Mouse (Mus musculus): ENCODE results near the gene Lrrc49.

Gene Lrrc49

DNA sequence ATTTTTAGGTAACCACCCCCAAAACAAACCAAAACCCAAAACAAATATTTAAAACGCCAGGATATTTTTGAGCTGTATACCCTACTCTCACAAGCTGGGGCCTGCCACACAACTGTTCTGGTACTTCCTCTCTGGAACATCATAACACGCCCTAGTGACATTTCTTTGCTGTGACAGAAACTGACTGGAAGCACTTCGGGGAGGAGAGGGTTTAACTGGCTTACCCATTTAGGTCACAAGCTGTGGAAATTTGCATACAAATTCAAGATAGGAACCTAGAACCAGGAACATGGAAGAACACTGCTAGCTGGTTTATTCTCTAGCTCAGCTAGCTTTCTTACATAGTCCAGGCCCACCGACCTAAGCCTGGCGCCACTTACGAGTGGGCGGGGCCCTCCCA lies 92.6 kb downstream of the Lrrc49 start:
- no peak for DNase-seq (ENCODE audit: low spot score)

DNA sequence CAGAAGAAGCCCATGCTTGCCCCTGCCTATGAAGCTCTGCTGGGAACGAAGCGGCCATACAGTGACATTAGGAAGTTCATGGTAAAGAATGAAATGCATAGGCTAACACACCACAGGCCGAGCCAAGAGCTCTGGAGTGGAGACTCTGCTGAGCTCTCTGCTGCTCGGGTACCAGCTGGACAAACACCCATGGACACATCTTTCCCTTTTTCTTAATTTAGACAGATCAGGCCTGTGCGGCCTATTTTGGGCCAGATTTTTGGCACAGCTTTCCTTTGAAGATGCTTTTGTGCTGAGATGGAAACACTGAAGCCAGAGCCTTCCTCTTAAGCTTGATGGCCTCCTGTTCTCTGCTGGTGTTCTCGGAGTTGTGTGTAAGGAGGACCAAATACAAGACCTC lies 95.0 kb downstream of the Lrrc49 start:
- peak; percentile 23 for DNase-seq (ENCODE audit: low spot score)

DNA sequence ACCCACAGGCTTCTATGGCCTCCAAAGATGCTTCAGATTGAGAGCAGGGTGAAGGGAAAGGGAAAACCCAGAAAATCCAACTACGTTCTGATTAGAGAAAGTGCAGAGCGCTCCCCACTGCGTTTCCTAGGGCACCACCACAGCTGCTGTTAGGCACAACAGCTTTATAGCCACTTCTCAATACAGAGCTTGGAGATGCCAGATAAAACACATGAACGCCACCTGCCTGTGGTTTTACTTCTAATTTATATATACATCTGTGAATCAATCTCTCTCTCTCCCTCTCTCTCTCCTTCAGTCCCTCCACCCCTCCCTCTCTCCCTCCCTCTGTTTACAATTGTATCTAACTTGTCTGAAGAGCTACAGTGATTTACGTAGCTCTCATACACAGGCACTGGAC lies 95.6 kb downstream of the Lrrc49 start:
- peak; percentile 16 for DNase-seq (ENCODE audit: low spot score)

DNA sequence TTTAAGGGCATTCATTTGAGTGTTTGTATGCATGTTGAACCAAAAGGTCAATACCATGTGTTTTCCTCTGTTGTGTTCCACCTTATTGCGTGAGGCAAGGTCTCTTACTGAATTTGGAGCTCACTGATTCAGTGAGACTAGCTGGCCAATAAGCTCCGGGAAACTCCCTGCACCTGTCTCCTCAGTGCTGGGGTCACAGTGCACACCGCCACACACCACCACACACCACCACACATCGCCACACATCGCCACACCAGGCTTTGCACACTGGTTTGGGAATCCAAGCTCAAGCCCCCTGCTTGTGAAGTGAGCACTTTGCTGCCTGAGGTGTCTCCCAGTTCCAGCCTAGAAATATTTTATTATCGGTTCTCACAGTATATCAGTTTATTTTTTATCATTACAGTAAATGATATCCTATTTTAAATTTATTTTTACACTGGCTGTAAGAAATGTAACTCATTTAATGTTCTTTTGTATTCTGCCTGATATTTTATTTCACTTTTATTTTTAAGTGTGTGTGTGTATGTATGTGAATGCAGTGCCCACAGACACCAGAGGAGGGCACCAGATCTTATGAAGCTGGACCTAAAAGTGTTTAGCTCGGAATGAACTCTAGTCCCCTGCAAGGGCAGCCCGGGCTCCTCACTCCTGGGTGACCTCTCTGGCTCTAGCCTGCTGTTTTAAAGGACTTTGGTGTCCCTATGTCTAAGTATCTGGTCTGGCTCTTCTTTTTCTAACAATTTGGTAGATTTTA lies 96.9 kb downstream of the Lrrc49 start:
- no peak for DNase-seq (ENCODE audit: low spot score)

DNA sequence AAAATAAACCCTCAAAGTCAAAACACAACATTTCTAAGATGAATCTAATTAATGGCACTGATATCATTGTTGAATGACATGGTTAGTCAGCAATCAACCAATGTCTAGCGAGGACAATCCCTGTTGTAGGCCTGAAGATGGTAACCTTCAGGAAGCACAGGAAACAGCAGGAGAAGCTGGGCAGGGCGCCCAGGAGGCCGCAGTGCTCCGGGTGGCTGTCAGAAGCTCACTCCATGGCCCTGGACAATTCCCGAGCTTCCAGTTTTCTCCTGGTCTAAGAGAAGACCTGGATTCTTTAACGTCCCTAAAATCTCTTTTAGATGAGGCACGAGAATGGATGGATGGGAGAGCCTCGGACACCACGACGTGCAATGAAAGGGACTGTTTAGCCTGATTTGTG lies 99.0 kb downstream of the Lrrc49 start:
- no peak for DNase-seq (ENCODE audit: low spot score)

DNA sequence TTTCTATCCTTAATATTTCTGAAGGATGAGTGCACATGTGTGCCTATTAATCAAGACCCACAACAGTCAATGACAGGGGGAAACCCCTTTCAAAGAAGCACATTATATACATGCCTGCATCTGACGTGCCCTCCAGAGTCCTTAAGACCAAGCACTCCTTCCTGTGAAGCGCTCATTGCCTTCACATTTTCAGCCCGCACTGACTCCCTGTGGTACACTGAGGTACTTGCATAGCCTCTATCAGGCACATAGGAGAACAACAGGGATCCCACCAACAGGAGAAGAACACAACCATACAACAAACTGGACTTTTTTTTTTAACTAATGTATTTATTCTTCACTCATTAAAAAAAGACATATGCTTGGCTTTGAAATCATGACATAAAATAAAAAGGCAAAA lies 101.0 kb downstream of the Lrrc49 start:
- DNase-seq (ENCODE audit: low spot score): no peak

DNA sequence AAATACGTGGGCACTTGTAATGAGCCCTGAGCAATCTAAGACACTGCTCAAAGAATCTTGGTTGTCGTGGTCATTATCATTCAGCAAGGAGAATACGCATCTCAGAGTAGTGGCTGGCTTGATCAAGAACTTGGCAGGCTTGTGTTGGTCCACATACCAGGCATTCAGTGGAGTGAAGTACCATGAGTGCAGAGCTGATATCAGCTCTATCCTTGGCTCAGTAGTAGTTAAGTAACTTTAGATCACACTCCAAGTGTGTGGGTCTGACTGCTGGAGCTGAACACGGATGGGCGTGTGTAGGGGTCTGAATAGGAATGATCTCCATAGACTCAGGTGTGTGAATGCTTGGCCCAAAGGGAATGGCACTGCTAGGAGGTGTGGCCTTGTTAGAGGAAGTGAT lies 102.8 kb downstream of the Lrrc49 start:
- DNase-seq (ENCODE audit: low spot score): no peak

DNA sequence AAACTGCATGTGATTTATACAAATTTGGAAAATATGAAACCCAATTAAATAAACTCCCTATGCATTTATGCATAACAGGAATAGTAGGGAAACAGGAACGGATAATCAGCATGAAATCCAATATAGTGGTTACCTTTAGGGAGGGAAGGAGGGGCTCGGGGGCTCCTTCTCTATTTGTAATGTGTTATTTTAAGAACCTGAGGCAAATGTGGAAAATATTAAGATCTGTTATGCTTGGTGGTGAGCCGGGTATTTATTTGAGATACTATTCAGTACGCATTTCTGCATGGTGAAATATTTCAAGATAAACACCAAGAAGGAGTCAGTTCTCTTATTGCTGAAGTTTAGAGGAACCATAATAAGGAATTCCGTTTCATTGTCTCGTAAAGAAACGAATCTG lies 105.4 kb downstream of the Lrrc49 start:
- DNase-seq (ENCODE audit: low spot score): no peak

DNA sequence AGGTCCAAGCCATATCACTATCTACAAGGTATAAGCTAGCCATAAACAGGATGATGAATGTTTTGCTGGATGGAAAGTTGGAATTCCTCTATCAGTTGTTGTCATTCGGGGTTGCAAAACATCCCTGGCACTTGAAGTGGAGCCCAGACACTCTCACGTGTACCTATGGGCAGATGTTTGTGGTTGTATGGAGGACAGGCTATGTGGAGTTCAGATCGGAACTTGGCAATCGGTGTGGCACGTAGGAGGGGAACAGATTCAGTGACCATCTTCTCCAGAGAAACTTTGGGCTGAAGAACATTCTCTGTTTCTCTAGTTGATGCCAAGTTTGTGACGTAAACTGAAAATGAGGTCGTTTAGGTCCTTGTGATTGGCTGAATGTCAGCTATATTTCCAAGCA lies 114.9 kb downstream of the Lrrc49 start:
- DNase-seq (ENCODE audit: low spot score): no peak

DNA sequence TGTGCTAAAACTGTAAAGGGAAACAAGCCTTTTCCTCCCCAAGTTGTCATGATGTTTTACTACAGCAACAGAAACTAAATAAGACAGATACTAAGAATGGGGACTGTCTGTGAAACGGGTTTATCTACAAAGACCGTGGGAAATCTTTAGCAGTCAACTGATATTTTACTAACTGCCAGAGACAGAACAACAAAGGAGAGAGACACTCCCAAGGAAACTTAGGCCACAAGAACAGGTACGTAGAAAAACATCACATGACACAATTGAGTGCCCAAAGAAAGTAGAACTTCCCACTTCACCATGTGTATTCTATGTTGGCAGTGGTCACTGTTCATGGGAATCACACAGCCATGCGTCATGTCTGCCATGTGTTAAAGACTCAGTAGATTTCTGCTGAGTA lies 116.2 kb downstream of the Lrrc49 start:
- no peak for DNase-seq (ENCODE audit: low spot score)

DNA sequence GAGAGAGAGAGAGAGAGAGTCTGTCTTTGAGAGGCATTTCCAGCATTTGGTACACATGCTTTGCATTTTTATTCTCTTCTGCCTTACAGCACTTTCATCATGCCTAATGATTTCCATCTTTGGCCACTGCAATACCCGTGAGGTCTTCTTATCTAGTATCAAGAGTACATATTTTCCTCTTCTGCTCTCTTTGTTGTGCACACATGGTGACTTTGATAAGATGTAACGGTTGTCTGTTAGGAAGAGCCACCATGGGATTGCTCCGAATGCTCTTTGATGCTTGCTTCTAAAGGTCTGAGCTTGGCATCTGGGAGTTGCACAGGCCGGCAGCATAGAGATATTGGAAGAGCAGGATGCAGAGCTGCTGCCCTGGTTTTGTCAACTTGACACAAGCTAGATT lies 116.9 kb downstream of the Lrrc49 start:
- no peak for DNase-seq (ENCODE audit: low spot score)

DNA sequence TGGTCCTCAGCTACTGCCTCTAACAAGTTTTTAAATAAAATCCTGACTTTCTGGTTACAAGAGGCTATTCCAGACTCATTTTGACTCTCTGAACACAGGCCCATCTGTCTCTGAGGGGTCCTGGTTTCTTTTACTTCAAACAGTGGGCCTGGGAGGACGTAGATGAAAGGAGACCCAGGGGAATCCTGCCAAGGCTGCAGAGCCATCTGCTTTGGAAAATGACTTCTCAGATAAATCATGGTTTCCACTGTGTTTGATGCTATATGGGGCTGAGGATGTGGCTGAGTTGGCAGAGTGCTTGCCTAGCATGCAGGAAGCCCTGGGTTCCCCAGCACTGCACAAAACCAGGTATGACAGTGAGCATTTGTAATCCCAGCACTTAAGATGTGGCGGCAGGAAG lies 118.6 kb downstream of the Lrrc49 start:
- DNase-seq (ENCODE audit: low spot score): no peak

DNA sequence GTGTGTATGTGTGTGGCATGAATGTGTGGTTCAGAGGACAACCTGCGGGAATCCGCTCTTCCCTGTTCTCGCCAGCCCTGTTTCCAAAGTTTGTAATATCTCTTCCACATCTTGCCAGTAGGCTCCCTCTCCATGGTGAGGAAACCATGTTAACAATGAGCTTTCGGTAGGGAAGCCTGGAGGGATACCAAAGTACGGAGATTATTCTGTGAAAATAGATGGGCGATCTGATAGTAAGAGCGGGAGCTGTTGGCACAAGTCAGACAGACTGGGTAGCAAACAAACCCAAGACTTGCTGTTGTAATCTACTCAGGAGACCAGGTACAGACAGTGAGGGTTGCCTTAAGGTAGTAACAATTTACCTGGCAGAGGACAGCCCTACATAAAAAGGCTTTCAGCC lies 124.1 kb downstream of the Lrrc49 start:
- no peak for DNase-seq (ENCODE audit: low spot score)

DNA sequence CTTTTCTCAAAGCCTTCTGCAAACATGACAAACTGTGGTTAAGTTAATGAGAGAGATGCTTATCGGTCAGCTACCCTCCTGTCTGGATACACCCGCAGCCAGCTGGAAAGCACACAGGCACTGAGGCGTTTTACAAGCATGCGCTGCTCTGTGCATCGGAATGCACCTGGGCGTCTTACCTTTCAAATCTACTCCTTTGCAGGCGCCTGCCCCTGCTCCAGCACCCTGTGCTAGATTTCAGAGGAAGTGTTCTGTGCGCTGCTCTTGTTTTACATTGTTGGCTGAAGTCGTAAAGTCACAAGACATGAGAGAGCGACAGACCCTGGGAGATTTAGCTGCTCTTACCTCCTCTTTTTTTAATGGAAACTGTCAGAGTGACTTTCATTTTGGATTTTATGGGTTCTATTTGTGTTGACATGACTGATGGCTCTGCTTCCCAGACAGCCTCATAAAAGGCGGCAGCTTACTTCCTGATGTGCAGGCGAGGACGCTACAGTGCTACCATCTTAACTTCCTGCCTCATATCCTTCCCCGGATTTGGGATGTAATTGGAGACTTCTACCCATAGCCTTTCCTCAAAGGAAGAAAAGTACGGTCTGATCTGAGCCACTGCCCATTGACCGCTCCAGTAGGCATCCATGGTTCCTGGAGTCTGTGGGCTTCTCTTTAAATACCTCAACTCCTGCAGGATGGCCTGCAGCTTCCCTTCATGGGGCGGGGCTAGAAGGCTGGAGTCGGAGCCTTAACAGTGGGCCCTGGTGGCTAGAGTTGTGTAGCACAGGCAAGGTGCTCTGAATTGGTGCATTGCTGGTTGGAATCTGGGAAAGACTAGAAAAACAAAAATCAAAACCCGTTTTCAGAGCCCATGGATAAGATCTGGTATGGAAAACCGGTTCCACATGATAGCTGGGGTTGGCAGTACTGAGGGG lies 125.3 kb downstream of the Lrrc49 start:
- DNase-seq (ENCODE audit: low spot score): no peak

DNA sequence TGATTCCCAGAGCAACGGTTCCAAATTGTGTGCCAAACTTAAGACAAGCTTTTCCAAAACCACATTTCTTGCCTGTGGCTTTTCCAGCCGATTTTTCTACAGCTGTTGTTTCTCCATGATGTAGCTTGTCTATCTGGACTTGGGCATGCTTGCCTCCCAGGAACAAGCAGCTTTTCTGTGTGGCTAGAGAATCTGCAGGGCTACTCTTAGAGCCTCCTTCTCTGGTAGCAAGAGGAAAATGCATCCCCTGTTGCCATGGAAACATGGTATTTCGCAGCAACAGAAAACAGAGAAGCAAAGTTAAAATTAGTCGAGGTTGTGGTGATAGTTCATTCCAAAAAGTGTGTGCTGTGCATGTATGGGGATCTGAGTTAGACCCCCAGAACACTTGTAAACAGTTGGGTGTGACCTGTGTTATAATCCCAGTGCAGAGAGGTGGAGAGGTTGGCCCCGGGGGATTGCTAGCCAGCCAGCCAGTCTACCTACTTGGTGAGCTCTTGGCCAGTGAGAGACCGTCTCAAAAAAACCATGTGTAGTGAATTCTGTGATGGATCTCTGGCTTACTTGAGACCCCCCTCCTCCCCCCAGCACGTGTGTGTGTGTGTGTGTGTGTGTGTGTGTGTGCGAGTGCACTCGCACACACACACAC lies 126.2 kb downstream of the Lrrc49 start:
- peak; percentile 39 for DNase-seq (ENCODE audit: low spot score)

DNA sequence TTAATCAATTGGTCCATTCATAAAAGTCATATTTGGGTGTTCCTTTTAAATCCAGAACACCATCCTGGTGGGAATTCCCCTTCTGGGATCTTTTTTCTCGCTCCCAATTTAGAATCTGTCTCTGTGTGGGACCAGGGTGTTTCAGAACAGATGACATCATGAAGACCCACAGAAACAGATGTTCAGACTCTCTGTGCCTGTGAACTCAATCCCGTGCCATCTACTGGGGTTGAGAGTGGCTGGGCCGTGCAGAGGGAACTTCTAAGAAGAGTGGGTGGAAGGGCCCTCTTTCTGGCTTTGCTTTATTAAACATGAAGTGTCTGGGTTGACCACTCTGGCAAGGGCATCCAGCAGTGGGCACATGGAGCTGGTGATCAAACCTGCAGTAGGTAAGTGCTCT lies 129.5 kb downstream of the Lrrc49 start:
- DNase-seq (ENCODE audit: low spot score): no peak

DNA sequence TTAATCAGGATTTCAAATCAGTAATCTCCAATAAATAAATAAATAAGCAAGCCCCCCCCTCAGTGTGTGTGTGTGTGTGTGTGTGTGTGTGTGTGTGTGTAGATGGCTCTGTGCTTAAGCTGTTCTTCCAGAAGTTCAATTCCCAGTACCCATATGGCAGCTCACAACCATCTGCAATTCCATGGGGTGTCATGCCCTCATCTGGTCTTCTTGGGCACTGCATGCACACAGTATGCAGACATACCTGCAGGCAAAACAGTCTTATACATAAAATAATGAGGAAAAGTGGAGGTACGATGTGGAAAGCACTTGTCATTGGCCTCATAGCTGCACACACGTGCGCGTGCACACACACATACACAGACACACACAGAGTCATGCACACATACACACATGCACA lies 136.7 kb downstream of the Lrrc49 start:
- DNase-seq (ENCODE audit: low spot score): no peak

DNA sequence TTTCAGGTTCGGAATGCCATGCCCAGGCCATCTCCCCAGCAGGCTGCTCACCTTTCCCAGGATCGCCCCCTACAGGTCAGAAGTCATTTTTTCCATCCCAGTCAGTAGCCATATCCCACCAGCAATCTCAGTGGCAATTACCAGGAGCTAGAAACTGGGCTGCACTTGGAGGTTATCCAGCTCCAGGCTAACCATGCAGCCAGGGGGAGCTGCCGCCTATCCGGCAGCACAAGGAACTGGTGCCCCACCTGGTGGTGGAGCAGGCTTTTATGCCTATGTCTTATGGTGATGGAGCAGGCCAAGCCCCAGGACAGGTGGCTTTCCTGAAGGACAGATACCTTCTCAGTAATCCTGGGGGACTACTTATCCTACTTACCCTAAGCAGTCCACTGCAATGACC lies 139.8 kb downstream of the Lrrc49 start:
- DNase-seq (ENCODE audit: low spot score): peak; percentile 35

DNA sequence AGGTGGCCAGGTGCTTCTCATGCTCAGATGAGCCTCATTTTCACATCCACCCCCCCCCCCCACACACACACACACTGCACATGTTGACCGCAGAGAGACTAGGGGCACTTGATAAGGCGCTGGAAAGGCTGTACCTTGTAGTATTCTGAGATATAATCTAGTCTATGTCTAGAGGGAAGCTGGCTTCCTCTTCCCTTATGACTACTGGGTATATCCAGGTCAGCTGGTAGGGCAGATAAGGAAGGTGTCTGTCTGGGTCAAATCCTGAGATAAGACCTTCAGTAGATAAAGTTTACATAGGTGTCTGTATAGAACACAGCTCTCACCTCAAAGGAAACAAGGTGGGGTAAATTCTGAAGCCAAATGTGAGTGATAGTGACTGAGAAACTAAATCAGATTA lies 141.8 kb downstream of the Lrrc49 start:
- DNase-seq (ENCODE audit: low spot score): no peak

DNA sequence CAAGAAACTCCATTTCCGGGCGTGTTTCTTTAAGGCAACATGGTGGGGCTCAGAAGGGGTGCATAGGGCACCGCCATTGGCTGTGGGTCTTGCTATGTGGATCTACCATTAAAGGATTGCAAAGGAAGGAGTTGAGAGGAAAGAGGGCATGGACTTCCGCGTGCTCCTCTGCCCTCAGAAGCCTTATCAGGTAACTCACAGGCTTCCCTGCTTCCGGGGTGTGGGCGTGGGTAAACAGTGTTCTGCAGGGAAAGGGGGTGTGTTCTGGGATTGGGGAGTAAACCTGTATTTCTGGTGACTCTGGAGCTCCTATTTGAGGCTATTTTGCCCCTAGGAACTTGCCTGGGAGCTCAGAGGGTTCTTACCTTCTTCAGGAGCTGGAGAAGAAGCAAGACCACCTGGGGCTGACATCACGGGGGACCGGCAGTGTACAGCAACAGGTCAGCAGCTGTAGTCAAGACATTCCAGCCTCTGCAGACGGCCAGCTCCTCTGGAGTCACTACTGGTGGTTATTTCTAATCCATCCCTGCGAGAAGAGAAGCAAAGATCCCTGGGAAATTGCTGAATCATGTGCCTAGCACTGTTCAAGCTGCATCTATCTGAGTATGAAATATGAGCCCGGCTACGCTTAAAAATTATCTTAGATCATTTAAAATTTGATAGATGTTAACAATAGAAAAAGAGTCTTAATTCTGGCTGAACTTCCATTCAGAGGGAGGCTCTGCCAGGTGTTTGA lies 142.4 kb downstream of the Lrrc49 start:
- no peak for DNase-seq (ENCODE audit: low spot score)

DNA sequence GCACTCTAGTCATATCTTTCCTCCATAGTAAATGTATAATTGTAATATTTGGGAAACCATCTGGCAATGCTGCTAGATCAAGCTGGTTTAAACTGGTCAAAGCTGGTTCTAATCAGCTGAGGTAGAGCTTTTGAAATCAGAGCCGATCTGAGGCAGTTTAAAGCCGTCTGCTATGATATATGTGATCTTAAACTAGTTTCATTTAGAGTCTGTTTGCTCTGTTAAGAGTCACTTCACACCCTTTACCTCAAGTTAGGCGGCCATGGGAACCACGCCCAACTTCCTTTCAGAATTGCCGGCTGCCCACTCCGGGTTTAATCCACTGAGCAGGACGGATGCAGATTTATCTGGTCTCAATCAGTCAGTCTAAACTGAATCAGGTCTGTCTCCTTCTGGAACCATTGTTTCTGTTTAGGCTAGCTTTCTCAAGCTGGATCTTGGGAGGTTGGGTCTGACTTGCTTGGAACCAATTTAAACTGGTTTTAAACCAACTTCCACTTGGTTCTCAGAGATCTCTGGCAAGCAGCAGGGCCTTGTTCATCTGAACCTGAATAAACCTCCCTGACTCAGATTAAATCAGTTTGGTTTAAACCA lies 144.4 kb downstream of the Lrrc49 start:
- DNase-seq (ENCODE audit: low spot score): no peak

DNA sequence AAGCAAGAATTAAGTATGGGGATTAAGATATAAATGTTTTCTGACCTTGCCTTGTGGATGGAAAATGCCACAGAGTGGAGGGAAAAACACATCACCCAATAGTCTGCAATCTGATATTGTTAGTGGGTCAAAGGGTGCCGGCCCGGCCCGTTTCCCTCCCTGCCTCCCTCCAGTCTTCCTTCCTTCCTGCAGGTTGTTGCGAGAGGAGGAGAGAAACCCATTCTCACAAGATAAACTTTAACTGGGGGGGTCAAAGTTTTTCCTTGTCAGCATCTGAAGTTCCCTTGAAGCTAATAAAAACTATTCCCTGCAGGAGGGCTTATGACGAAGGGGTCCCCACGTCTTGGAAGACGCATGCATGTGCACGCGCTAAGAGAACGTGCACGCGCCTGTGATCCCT lies 157.6 kb downstream of the Lrrc49 start:
- DNase-seq (ENCODE audit: low spot score): no peak
